Mouse (Mus musculus): ENCODE data around the gene Sowahd. TPM values are rescaled to one million over a fixed set of nuclear protein-coding genes. Genes with fewer than 3 reads are reported as not detected.
A peak's percentile ranks its signal among the peaks of the same experiment; 100 is the strongest.

Sowahd gene
- 0.09 and 0.15 TPM in 2 replicates for polyA plus RNA-seq (2016; fragmentation: Nextera tagmentation; extraction: Ambion mirVana)

DNA sequence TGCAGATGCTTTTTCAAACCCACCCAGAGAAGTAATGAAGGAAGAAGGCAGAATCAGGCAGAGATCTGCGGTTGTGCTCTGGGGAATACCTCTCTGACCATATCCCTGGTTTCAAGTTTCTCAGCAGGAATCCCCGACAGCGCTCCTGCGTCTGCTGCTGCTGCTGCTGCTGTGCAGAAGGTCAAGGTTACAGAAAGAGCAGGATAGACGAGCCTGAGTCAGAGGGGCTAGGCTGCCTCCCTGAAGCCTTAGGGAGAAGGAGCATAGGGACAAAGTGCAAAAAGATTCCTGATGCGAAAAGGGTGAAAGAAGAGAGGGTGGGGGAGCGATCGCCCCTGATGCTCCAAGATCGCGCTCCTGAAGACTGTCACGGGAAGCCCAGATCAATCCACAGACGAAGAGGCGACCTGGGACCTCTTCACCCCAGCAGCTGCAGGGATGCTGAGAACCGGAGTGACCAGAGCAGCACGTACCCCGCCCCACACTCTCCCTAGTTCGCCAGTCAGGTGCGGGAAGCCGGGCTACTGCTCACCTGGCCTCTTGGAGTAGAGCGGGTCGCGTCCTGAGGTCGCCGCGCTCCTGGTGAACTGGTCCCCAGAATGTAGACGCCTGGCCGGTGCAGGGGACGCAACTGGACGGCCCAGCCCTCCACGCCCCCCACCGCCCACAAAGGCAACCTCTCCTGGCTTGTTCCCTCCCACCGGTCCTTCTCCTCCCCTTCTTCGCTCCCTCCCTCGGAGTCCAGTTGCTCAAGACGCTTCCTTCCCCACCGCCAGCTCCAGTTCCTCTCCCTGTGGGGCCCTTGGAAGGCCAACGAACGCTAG is at the start of gene Sowahd:
Sowahd (plus strand) TSS at position 780 of the 824 bp plus-strand sequence.
- no peaks in the 10 kb centered on the region for H3K36me3 ChIP-seq
- WGBS, result 7% methylated on average over 33 of the region's 38 CpGs
- no peak within 1 kb of the TSS for H3K27ac ChIP-seq
- H3K27me3 ChIP-seq (ENCODE audit: low read depth, poor library complexity, severe bottlenecking), result peaks cover 85% of the 10 kb centered on the region
- H3K4me3 ChIP-seq, result peak within 1 kb of the TSS; percentile 48
- H3K9me3 ChIP-seq (replicated peaks), result no peaks in the 10 kb centered on the region
- DNase-seq (ENCODE audit: low spot score), result peak; percentile 41
- H3K4me1 ChIP-seq, result peaks cover 14% of the 10 kb centered on the region

DNA sequence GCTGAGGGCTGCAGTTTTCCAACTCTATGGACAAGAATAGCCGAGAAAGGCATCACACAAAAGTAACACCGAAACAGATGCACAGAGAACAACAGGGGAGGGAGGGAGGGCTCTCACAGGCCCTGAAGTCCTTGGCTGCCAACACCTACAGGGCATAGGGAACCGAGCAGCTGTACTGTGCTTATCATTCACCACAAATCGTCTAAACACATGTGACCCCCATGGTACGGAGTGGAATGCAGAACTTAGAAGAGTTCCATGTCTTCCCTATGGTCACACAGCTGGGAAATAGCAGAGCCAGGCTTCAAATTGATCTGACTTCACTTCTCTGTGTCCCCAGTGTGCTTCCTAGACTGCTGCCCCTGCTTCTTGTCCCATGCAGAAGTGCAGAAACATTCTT is 34.8 kb upstream of the Sowahd start:
- WGBS, result 89% methylated on average over 5 of the region's 5 CpGs
- Histone ChIP-seq H3K4me3 (no peak overlapping the region), H3K9me3 (replicated peaks) (no peaks in the 10 kb centered on the region), H3K36me3 (no peaks in the 10 kb centered on the region), H3K4me1 (no peaks in the 10 kb centered on the region), H3K27me3 (ENCODE audit: low read depth, poor library complexity, severe bottlenecking) (no peaks in the 10 kb centered on the region), H3K27ac (no peak overlapping the region)
- DNase-seq (ENCODE audit: low spot score), result no peak

DNA sequence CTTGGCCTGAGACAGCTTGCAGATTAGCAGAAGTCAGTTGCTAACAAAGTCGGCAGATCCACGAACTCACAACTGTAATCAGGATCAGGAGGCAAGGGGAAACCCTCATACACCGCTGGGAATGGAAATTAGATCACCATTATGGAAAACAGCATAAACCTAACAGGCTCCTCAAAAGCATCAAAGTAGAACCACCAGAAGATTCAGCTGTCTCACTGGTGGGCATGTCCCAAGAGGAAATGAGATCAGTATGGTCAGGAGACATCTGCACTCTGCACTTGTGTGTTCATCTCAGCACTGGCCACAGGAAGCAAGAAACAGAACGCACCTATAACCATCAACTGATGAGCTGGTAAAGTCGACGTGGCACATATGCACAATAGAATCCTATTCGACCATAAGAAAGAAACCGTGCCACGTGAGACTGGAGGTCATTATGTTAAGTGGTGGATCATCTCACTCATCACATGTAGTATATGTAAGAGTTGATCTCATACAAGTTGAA is 30.4 kb upstream of the Sowahd start:
- Histone ChIP-seq H3K27ac (no peak overlapping the region), H3K4me1 (no peaks in the 10 kb centered on the region), H3K9me3 (replicated peaks) (no peaks in the 10 kb centered on the region), H3K4me3 (no peak overlapping the region), H3K36me3 (no peaks in the 10 kb centered on the region), H3K27me3 (ENCODE audit: low read depth, poor library complexity, severe bottlenecking) (no peaks in the 10 kb centered on the region)
- 93% methylated on average over 9 of the region's 9 CpGs for WGBS
- no peak for DNase-seq (ENCODE audit: low spot score)

DNA sequence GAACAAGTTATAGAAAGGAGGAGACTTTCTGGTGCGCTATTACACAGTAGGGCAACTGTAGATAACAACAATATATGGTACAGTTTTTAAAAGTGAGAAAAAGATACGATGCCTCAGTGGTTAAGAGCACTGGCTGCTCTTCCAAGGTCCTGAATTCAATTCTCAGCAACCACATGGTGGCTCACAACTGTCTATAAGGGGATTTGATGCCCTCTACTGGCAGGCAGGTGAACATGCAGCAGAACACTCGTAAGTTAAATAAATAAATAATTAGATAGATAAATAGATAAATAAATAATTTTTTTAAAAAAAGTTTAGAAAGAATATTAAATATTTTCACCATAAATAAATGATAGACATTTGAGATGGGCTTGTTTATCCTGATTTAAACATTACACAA is 29.6 kb upstream of the Sowahd start:
- no peaks in the 10 kb centered on the region for H3K36me3 ChIP-seq
- no peak for DNase-seq (ENCODE audit: low spot score)
- H3K27ac ChIP-seq, result no peak overlapping the region
- no peak overlapping the region for H3K4me3 ChIP-seq
- H3K9me3 ChIP-seq (replicated peaks), result no peaks in the 10 kb centered on the region
- no peaks in the 10 kb centered on the region for H3K4me1 ChIP-seq
- WGBS, result 65% methylated on average over 3 of the region's 3 CpGs
- no peaks in the 10 kb centered on the region for H3K27me3 ChIP-seq (ENCODE audit: low read depth, poor library complexity, severe bottlenecking)

DNA sequence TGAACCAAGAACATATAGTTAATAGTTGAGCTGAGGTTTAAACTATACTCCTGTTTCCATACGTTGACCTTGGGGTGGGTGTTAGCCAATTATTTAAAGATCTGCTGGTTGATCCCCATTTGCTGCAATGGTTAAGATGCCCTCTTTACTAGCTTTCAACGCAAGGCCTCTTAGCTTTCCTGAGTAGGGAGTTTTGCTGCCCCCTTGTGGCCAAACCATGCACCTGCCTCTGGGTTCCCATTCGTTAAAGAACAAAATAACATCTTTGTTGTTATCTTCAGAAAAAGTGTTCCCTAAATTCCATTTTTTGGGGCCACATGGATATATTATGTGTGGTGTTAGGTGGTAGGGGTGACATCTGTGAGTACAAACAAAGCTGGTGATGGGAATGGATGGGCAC is 26.0 kb upstream of the Sowahd start:
- DNase-seq (ENCODE audit: low spot score), result peak; percentile 69
- Histone ChIP-seq H3K27me3 (ENCODE audit: low read depth, poor library complexity, severe bottlenecking) (no peaks in the 10 kb centered on the region), H3K27ac (no peak overlapping the region), H3K9me3 (replicated peaks) (no peaks in the 10 kb centered on the region), H3K4me1 (no peaks in the 10 kb centered on the region), H3K4me3 (no peak overlapping the region), H3K36me3 (no peaks in the 10 kb centered on the region)
- whole genome bisulfite sequencing, result 11% methylated on average over 3 of the region's 3 CpGs

DNA sequence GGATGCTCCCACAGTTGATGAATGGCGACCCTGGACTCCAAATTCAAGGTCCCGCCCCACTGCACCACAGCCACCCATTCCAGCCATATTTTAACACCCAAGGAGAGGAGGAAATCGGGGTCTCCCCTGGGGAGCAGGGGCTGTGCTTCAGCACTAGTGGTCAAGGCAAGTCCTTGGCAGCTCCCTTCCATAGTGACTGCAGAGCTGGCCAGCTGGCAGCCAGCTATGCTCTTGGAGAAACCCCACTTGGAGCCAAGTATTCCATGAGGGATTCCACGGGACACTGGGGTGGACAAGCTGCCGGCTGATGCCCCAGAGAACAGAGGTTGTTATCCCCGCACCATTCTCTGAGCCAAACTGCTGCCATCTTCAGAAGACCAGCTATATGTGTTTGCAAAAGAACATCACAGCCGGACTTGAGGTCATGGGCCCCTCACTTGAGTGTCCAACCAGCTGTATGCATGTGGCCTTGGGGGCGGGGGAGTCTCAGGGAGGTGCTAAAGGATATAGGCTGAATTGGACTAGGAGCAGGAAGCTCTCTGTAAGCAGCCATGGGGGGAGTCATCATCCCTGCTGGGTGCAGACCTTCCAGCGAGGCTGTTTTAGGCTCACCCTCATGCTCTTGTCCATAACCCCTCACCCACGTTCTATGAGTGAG is 24.9 kb upstream of the Sowahd start:
- no peak for DNase-seq (ENCODE audit: low spot score)
- no peak overlapping the region for H3K27ac ChIP-seq
- no peak overlapping the region for H3K4me3 ChIP-seq
- 77% methylated on average over 10 of the region's 10 CpGs for WGBS
- H3K4me1 ChIP-seq, result no peaks in the 10 kb centered on the region
- H3K9me3 ChIP-seq (replicated peaks), result no peaks in the 10 kb centered on the region
- H3K36me3 ChIP-seq, result no peaks in the 10 kb centered on the region
- H3K27me3 ChIP-seq (ENCODE audit: low read depth, poor library complexity, severe bottlenecking), result no peaks in the 10 kb centered on the region

DNA sequence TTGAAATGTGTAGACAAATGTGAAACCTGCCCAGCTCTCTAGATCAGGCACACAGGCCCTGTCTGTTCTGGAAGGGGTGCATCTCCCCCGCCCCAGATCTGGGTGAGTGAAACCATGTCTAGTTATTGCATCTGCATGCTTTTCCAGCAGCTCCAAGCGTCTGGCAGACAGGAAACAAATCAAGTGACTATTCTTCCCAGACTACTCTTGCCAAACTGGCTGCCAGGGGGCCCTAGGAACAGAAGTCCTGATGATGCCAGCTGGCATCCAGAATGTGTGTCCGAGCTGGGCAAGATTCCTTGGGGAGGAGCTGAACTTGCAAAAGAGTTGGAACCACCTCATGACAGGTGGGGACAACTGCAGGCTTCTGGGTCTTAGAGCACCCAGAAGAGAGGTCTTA is 20.3 kb upstream of the Sowahd start:
- WGBS, result 63% methylated on average over 3 of the region's 3 CpGs
- no peak for DNase-seq (ENCODE audit: low spot score)
- no peaks in the 10 kb centered on the region for H3K4me1 ChIP-seq

DNA sequence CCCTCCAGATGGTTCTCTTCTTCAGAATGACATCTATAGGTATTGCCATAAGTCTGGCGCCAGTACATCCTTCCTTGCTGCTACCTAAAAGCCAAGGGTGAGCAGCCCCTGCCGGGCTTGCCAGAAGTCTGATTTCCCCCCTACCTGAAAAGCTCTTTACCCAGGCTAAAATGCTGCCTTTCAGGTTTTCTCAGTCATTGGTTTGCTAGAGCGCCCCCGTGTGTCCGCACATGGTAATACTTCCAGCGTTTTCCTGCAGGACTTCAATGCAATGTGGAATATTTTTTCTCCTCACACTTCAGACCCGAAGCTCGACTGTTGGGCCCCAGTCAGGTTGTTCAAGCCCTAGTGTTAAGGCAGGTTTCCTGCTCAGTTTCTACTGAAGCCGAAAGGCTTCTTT is 5.9 kb upstream of the Sowahd start:
- WGBS, result 17% methylated on average over 9 of the region's 9 CpGs
- no peaks in the 10 kb centered on the region for H3K4me1 ChIP-seq
- H3K27ac ChIP-seq, result no peak overlapping the region
- H3K9me3 ChIP-seq (replicated peaks), result no peaks in the 10 kb centered on the region
- H3K27me3 ChIP-seq (ENCODE audit: low read depth, poor library complexity, severe bottlenecking), result peaks cover 30% of the 10 kb centered on the region
- no peak overlapping the region for H3K4me3 ChIP-seq
- DNase-seq (ENCODE audit: low spot score), result peak; percentile 71
- H3K36me3 ChIP-seq, result no peaks in the 10 kb centered on the region

More for the DNA sequence above, 20.3 kb upstream of the Sowahd start:
- H3K27ac ChIP-seq, result no peak overlapping the region
- no peaks in the 10 kb centered on the region for H3K9me3 ChIP-seq (replicated peaks)
- no peaks in the 10 kb centered on the region for H3K36me3 ChIP-seq
- no peaks in the 10 kb centered on the region for H3K27me3 ChIP-seq (ENCODE audit: low read depth, poor library complexity, severe bottlenecking)
- no peak overlapping the region for H3K4me3 ChIP-seq

DNA sequence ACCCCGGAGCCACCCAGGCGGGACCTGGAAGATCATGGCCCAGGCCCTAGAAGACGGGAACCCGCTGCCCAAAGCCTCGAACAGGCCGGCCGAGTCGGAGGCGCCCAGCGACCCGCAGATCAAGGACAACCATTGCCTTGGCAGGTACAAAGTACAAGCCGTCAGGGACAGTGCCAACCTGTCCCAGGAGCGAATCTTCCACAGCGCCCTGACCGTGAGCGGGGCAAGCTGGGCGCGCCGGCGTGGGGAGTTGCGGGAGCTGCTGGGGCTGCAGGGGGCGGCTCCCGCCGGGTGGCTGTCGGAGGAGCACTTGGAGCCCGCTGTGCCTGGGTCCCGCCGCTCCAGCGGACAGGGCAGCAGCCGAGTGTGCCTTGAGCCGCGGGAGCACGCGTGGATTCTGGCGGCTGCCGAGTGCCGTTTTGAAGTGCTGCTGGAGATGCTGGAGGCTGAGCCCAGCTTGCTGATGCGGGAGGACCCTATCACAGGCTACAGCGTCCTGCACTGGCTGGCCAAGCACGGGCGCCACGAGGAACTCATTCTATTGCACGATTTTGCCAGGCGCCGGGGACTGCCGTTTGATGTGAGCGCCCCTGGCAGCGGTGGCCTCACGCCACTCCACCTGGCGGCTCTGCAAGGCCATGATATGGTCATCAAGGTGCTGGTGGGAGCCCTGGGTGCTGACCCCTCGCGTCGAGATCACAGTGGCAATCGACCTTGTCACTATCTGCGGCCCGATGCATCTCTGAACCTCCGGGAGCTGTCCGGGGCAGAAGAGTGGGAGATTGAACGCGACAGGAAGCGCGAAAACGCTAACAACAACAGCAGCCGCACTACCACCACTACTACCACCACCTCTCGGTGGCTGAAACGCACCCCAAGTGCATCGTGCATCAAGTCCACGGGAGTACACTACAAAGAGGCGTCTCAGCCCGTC is 512 bp downstream of the Sowahd start:
- WGBS, result 9% methylated on average over 69 of the region's 70 CpGs
- H3K4me1 ChIP-seq, result peaks cover 14% of the 10 kb centered on the region
- peak; percentile 43 for DNase-seq (ENCODE audit: low spot score)

DNA sequence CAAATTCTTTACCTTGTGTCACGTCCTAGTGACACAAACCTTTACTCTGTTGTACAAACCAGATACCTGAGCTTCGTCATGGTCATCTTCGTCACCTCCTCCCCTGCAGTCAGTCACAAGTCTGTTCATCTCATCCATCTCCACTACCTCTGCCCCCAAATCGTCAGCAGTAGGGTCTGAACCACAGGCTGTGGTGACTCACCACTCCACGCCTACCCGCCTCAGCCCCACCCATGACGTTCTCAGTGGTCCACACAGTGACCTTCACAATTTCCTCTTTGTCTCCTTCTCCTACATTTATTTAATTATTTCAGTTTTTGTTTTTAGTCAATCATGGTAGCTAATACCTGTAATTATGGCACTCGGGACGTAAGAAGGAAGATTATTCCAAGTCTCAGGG is 15.3 kb downstream of the Sowahd start:
- DNase-seq (ENCODE audit: low spot score), result no peak
- no peaks in the 10 kb centered on the region for H3K4me1 ChIP-seq
- WGBS, result 84% methylated on average over 9 of the region's 9 CpGs
- H3K4me3 ChIP-seq, result no peak overlapping the region
- no peak overlapping the region for H3K27ac ChIP-seq
- H3K36me3 ChIP-seq, result no peaks in the 10 kb centered on the region
- no peaks in the 10 kb centered on the region for H3K9me3 ChIP-seq (replicated peaks)
- H3K27me3 ChIP-seq (ENCODE audit: low read depth, poor library complexity, severe bottlenecking), result no peaks in the 10 kb centered on the region

More for the DNA sequence above, 512 bp downstream of the Sowahd start:
- H3K27ac ChIP-seq, result no peak overlapping the region
- no peaks in the 10 kb centered on the region for H3K36me3 ChIP-seq
- no peaks in the 10 kb centered on the region for H3K9me3 ChIP-seq (replicated peaks)
- peak overlapping the region; percentile 48 for H3K4me3 ChIP-seq
- H3K27me3 ChIP-seq (ENCODE audit: low read depth, poor library complexity, severe bottlenecking), result peaks cover 88% of the 10 kb centered on the region

DNA sequence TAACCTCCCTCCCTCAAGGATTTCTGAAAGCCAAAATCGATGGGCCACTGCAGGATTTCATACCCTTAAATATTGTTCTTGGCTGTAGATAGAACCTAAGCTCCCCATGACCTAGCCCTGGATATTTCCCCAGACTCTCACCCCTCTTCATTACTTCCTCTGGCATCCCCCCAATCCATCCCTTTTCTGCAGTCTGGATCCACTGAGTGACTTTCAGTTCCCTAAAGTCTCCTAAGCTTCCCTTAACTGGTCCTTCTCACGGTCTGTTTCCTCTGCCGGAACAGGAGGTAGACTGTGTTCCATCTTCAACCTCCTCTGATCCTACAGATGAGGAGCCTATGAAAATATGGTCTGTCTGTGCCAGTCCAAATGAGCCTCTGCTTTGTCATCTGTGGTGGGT is 18.7 kb downstream of the Sowahd start:
- no peaks in the 10 kb centered on the region for H3K9me3 ChIP-seq (replicated peaks)
- no peak for DNase-seq (ENCODE audit: low spot score)

DNA sequence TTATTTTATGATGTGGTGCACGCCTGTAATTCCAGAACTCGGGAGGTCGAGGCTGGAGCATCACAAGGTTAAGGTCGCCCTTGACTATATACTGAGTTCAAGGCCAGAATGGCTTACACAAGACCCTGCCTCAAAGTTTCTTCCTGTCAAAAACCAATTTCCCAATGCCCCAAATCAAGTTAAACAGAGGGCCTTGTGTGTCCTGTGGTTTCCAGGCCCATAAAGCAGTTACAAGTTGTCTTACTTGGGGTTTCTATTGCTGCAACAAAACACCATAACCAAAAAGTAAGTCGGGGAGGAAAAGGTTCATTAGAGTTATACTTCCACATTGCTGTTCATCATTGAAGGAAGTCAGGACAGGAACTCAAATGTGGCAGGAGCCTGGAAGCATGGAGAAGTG is 20.1 kb downstream of the Sowahd start:
- Histone ChIP-seq H3K4me3 (no peak overlapping the region), H3K4me1 (no peaks in the 10 kb centered on the region), H3K27ac (no peak overlapping the region), H3K9me3 (replicated peaks) (no peaks in the 10 kb centered on the region), H3K36me3 (no peaks in the 10 kb centered on the region), H3K27me3 (ENCODE audit: low read depth, poor library complexity, severe bottlenecking) (no peaks in the 10 kb centered on the region)
- DNase-seq (ENCODE audit: low spot score), result no peak
- 90% methylated on average over 5 of the region's 5 CpGs for WGBS

More for the DNA sequence above, 18.7 kb downstream of the Sowahd start:
- H3K4me3 ChIP-seq, result no peak overlapping the region
- H3K27me3 ChIP-seq (ENCODE audit: low read depth, poor library complexity, severe bottlenecking), result no peaks in the 10 kb centered on the region
- no peaks in the 10 kb centered on the region for H3K36me3 ChIP-seq
- 92% methylated on average over 3 of the region's 3 CpGs for whole genome bisulfite sequencing
- H3K27ac ChIP-seq, result no peak overlapping the region
- H3K4me1 ChIP-seq, result no peaks in the 10 kb centered on the region
